Mouse (Mus musculus) liver (tissue): Measurements from ENCODE around the gene Klk9.

ENCODE experiments used
- DNase-seq: peaks from one replicate; pipeline ENCODE4 v3.0.0-alpha.2; 2020; ENCODE audit warnings: mixed read lengths

Gene Klk9

DNA sequence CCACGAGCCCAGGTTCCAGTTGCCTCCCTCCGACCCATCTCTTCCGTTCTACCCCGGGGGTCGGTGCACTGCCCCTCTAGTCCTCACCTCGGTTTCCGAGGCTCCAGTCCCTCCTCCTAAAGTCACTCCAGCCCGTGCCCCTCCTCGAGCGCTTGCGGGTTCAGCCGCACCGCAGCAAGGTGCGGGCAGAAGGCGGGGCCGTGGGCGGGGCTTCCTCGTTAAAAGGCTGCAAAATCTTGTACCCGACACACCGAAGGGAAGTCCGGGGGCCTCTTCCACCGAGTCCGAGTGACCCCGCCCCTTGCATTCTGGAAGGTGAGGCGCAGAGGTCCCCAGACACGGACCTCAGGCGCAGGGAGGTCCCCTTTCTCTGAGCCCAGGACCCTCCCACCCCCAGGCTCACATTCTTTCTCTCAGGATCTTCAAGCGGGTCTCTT lies 5.7 kb downstream of the Klk9 start, which contains the start of gene Klk8:
TSS of gene Klk8 (plus strand) at position 245 of the 437 bp plus-strand sequence.
- peak; percentile 24 for DNase-seq

DNA sequence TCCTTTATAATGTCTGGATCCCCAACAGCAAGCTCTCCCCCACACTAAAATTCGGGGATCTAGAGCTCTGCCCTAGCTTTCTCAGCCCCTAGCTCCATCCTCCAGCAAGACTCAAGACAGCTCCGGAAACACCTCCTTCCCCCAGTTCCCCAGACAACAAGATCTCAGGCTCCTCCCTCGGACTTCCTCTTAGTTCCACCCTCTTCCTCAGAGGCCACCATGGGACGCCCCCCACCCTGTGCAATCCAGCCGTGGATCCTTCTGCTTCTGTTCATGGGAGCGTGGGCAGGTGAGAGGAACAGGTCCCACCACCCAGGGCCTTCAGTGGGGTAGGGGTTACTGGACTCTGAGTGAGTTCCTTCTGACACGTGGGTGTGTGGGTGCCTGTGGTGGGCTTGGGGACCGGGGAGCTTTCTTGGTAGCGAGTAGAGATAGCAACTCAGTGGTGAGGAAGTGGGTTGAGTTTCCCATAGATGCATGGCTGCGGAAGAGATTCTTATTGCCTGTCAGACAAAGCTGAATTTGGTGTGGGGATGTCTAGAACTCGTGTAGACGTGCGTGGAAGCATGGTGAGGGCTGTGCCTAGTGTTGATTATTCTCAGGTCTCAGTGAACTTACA lies 6.3 kb downstream of the Klk9 start:
- DNase-seq = no peak

DNA sequence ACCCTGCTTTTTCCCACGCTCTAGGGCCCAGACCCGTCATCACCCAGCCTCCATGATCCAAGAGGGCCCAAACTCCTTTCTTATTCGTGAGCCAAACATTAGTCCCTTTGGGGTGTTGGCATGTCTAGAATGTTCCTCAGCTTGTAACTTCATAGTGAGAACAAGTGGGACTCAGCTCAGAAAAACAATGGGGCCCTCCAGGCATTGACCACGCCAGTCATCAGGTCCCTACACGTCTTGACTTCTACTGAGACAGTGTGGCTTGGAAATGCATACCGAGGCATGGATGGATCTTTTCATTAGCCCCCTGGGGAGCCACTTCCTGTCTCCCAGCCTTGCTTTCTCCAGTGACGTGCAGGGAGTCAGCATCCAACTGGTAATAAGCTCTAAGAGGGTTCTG lies 8.2 kb downstream of the Klk9 start:
- no peak for DNase-seq

DNA sequence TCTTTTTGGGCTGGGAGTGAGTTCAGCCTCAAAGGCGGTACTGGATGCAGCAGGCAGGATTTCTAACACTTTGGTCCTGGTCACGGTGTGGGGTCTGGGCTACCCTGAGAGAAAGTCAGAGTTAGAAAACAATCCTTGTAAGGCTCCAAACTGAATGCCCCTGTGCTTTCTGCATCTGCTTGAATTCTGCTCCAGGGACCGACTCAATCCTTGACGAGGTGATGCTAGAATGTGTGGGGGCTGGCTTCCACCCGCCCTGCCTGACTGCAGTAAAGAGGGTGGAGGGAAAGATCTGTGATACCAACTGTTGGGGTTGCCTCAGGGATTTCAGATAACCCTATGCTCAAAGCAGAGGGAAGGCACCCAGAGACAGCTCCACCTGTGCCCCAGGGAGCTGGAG lies 19.3 kb downstream of the Klk9 start, which contains the start of gene Klk7:
TSS of gene Klk7 (plus strand) at position 301 of the 400 bp plus-strand sequence.
- no peak for DNase-seq

DNA sequence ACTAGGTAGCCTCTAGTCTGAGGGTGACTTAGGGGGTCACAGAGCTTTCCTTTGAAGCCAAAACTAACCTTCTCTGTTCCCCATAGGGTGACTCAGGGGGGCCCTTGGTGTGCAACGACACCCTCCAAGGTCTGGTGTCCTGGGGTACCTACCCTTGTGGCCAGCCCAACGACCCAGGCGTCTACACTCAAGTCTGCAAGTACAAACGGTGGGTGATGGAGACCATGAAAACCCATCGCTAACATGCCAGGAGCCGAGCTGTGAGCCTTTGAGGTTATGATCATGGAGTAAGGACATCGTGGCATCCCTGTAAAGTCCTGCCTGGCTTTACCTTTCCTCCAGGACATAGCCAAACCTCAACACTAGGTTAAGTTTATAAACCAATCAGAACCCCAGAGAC lies 23.5 kb downstream of the Klk9 start:
- DNase-seq = no peak

DNA sequence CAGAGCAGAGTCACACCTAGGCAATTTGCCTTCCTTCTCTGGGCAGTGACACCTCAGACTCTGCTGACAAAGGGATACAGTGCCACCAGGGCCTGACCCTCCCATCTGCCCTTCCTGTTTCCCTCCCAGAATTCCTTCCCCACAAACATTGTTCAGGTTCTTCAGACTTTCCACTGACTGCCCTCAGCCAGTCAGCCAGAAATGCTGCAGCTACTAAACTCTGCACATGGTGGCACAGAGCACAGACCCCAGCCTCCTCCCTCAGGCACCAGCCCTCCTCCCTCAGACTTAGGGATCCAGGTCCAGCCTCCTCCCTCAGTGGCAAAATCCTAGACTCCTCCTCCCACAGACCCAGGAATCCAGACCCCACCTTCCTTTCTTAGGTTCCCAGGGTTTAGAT lies 25.1 kb downstream of the Klk9 start:
- DNase-seq = no peak

DNA sequence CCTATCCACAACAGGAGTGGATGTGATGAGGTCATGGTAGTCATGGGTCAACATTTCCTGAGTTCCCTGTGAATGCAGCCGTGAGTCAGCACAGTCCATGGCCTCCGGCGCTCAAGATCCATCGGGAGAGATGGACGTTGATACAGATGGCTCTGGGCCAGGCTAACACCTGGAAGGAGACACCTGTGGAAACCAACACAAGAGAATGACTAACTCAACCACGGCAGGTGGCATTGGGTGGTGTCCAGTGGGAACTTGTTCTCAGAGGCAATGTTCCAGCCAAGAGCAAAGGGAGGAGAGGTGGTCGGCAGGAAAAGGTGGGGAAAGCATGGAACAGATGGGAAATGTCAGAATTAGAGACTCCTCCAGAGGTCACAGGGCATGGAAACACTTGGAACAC lies 29.9 kb downstream of the Klk9 start:
- DNase-seq = no peak

DNA sequence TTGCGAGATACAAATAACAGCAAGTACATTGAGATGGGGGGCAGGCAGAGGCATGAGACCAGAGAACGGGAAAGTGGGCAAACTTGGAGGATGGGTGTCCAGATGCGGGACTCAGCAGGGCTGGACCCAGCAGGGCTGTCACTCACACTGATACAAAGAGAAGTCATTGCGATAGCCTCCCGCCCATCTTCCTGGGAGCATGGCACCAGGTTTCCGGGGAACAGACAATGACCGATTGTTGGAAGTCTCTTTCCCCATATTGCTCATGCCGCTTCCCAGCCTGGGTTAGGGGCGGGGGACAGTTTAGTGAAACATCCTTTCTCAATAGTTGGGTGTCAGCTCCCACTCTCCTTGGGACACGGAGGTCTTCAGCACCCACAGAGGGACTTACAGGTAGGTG lies 32.5 kb downstream of the Klk9 start, which contains the start of gene Klk6:
TSS of gene Klk6 (plus strand) at position 301 of the 400 bp plus-strand sequence.
- DNase-seq = no peak

DNA sequence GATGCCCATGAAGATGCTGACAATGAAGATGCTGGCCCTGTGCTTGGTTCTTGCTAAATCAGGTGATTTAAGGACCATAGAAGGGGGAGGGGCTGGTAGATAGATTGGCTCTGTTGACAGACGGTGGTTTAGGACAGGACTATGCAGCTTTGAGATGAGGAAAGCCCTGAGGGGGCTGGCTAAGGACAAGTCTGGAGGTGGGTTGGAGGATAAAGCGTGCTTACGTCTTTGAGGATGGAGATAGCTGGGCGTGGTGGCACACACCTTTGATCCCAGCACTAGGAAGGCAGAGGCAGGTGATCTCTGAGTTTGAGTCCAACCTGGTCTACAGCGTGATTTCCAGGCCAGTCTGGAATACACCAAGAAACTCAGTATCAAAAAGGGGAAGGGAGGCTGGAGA lies 34.4 kb downstream of the Klk9 start:
- no peak for DNase-seq

DNA sequence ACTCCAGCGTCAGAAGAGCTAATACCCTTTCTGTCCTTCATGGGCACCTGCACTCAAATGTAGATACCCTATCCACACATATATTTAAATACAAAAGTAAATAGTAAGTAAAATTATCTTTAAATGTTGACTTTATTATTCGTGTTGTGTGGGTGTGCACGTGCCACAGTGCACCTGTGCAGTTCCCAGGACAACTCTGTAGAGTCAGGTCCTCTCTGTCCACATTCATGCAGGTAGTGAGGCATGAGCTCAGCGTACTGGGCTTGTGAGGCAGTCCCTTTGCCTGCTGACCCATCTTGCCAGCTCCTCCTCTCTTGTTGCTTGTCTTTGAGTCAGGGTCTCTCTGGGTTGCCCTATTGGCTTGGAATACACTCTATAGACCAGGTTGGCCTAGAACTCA lies 36.0 kb downstream of the Klk9 start:
- no peak for DNase-seq

DNA sequence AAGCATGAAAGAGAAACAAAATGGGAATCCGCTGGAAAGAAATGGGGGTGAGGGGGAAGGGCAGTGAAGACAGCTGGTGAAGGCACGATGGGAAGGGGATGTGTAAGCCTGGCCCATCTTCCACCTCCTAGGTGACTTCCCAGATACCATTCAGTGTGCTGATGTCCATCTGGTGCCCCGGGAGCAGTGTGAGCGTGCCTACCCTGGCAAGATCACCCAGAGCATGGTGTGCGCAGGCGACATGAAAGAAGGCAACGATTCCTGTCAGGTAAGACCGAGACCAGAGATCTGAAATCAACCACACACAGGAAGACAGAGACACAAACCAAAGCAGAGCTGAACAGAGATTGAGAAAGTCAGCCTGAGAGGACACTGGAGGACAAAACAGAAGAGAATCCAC lies 37.3 kb downstream of the Klk9 start:
- no peak for DNase-seq

DNA sequence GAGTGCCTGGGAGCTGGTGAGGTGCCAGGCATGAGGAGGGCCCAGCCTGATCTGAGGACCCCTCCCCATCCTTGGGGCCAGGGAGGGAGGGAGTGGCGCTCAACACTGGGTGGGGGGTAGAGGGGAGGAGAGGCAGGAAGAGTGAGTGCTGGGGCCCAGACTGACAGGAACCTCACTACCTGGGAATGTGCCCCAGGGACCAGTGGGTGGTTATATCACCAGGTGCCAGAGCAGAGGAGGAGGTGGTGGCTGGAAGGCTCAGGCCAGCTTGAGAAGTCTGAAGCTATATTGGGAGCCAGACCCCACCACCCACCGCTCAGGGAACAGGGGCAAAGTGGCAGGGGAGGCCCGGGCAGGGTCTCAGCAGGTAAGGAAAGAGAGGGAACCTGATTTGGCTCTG lies 50.0 kb downstream of the Klk9 start, which contains the start of gene Klk5:
TSS of gene Klk5 (plus strand) at position 271 of the 400 bp plus-strand sequence.
- DNase-seq = no peak

DNA sequence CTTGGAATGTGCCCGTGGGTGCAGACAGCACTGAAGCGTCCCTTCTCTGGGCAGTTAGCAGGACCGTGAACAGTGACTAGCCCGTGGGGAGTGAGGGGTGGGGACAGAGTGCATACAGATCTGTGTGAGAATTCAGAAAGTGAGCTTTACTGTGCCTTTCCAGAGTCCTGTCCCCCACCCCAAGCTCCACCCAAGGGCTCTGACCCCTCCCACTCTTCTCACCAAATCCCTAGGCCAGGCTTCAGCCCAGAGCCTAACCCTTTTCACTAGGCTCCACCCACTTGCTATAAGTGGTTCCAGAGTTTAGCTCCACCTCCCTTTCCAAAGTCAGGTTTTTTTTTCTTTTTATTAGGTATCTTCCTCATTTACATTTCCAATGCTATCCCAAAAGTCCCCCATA lies 52.1 kb downstream of the Klk9 start:
- DNase-seq = no peak
